Mouse (Mus musculus): Measurements from ENCODE around the gene Plppr1.
"Not testable (repeated sequence)": the region's sequence is repeated elsewhere in the genome, so short reads cannot be mapped to it uniquely, and the experiment has no call there.

Plppr1 gene

GRCm38 (mm10) chr4:49233032-49233406, 173.9 kb downstream of the Plppr1 start:
- no peak for DNase-seq (ENCODE audit: low read depth)

- DNase-seq (ENCODE audit: low read depth): no peak
Observed at GRCm38 (mm10) chr4:49238111-49238510, 179.0 kb downstream of the Plppr1 start.

GRCm38 (mm10) chr4:49239451-49239850, 180.4 kb downstream of the Plppr1 start:
- DNase-seq (ENCODE audit: low read depth): no peak

- no peak for DNase-seq (ENCODE audit: low read depth)
Observed at GRCm38 (mm10) chr4:49244791-49245190, 185.7 kb downstream of the Plppr1 start.

- DNase-seq (ENCODE audit: low read depth): no peak
Observed at GRCm38 (mm10) chr4:49245274-49245673, 186.2 kb downstream of the Plppr1 start.

GRCm38 (mm10) chr4:49251262-49251661, 192.2 kb downstream of the Plppr1 start:
- no peak for DNase-seq (ENCODE audit: low read depth)

GRCm38 (mm10) chr4:49252169-49252568, 193.1 kb downstream of the Plppr1 start:
- no peak for DNase-seq (ENCODE audit: low read depth)

- no peak for DNase-seq (ENCODE audit: low read depth)
Observed at GRCm38 (mm10) chr4:49278515-49278914, 219.4 kb downstream of the Plppr1 start.

GRCm38 (mm10) chr4:49284692-49285291, 225.7 kb downstream of the Plppr1 start:
- DNase-seq (ENCODE audit: low read depth): no peak

- DNase-seq (ENCODE audit: low read depth): no peak
Observed at GRCm38 (mm10) chr4:49285340-49286196, 226.5 kb downstream of the Plppr1 start.

- no peak for DNase-seq (ENCODE audit: low read depth)
Observed at GRCm38 (mm10) chr4:49286197-49286492, 227.1 kb downstream of the Plppr1 start.

- no peak for DNase-seq (ENCODE audit: low read depth)
Observed at GRCm38 (mm10) chr4:49296434-49296833, 237.4 kb downstream of the Plppr1 start.

- no peak for DNase-seq (ENCODE audit: low read depth)
Observed at GRCm38 (mm10) chr4:49299576-49299975, 240.5 kb downstream of the Plppr1 start.

GRCm38 (mm10) chr4:49321903-49322635, 263.0 kb downstream of the Plppr1 start:
- peak; percentile 15 for DNase-seq (ENCODE audit: low read depth)

GRCm38 (mm10) chr4:49337949-49338348, 278.9 kb downstream of the Plppr1 start:
- DNase-seq (ENCODE audit: low read depth): not testable (repeated sequence)

GRCm38 (mm10) chr4:49340091-49340490, 281.0 kb downstream of the Plppr1 start:
- not testable (repeated sequence) for DNase-seq (ENCODE audit: low read depth)

GRCm38 (mm10) chr4:49348001-49348400, 288.9 kb downstream of the Plppr1 start:
- not testable (repeated sequence) for DNase-seq (ENCODE audit: low read depth)

- no peak for DNase-seq (ENCODE audit: low read depth)
Observed at GRCm38 (mm10) chr4:49348677-49349076, 289.6 kb downstream of the Plppr1 start.

GRCm38 (mm10) chr4:49350470-49350869, 291.4 kb downstream of the Plppr1 start:
- no peak for DNase-seq (ENCODE audit: low read depth)

- DNase-seq (ENCODE audit: low read depth): no peak
Observed at GRCm38 (mm10) chr4:49357097-49357496, 298.0 kb downstream of the Plppr1 start.

GRCm38 (mm10) chr4:49368046-49368445, 309.0 kb downstream of the Plppr1 start:
- DNase-seq (ENCODE audit: low read depth): not testable (repeated sequence)

- DNase-seq (ENCODE audit: low read depth): not testable (repeated sequence)
Observed at GRCm38 (mm10) chr4:49383576-49384318, 324.7 kb downstream of the Plppr1 start.
